Mouse (Mus musculus): Measurements from ENCODE around the gene Phc2.

GRCm38 (mm10) chr4:128716279-128716678 is 61.8 kb downstream of the Phc2 start:
- TF ChIP-seq EP300 (IDR thresholded peaks at IDR 0.05; ENCODE audit: low read depth in 1 of 2, low read length in 2 of 2) (no peak), TCF12 (IDR thresholded peaks at IDR 0.05; ENCODE audit: low read depth, low read length) (no peak), CTCF (IDR thresholded peaks at IDR 0.05 in 2 of 3, conservative IDR thresholded peaks at IDR 0.05 in 1 of 3; ENCODE audit: control insufficient read depth in 1 of 3, insufficient read depth in 1 of 3, low read depth in 2 of 3, low read length in 3 of 3, poor library complexity in 1 of 3, severe bottlenecking in 1 of 3) (no peak), UBTF (IDR thresholded peaks at IDR 0.05; ENCODE audit: borderline replicate concordance, insufficient read depth, low read depth, low read length) (no peak), POLR2AphosphoS2 (IDR thresholded peaks at IDR 0.05; ENCODE audit: low read length) (no peak), MAFK (IDR thresholded peaks at IDR 0.05; ENCODE audit: borderline replicate concordance, low read depth, low read length) (no peak), POLR2A (IDR thresholded peaks at IDR 0.05; ENCODE audit: control insufficient read depth in 1 of 2, insufficient read depth in 1 of 2, low read depth in 1 of 2, low read length in 2 of 2, poor library complexity in 1 of 2) (no peak)

All from MEL (cell line).